Mouse (Mus musculus) G1E (cell line): ENCODE results near the gene Fubp1. TPM values are rescaled to one million over a fixed set of nuclear protein-coding genes. Genes with fewer than 3 reads are reported as not detected.
"Not testable (repeated sequence)": the region's sequence is repeated elsewhere in the genome, so short reads cannot be mapped to it uniquely, and the experiment has no call there.

ENCODE experiments used
- ATAC-seq: 2 replicates; pipeline ENCODE4 v1.8.0; 2016; ENCODE audit warnings: mild to moderate bottlenecking; ENCODE audit not compliant: insufficient number of reproducible peaks, poor library complexity, low FRiP score, severe bottlenecking; ENCODE audit errors: extremely low read depth
- DNase-seq: peaks from one replicate; pipeline ENCODE4 v3.0.0; 2012; ENCODE audit warnings: low spot score
- H3K27me3 ChIP-seq: 2 replicates; pipeline ENCODE4 v1.6.1; 2012; ENCODE audit warnings: mild to moderate bottlenecking, low read length, inconsistent platforms; ENCODE audit not compliant: insufficient read depth
- H3K36me3 ChIP-seq: replicated peaks from 2 replicates; pipeline ENCODE3; 2012; ENCODE audit warnings: mild to moderate bottlenecking, inconsistent platforms
- H3K4me1 ChIP-seq: 2 replicates; pipeline ENCODE4 v1.6.1; 2012; ENCODE audit warnings: low read depth, low read length, inconsistent platforms, mixed read lengths; ENCODE audit not compliant: insufficient read depth
- H3K4me3 ChIP-seq: 2 replicates; pipeline ENCODE4 v1.5.1; 2012; ENCODE audit warnings: low read depth, mild to moderate bottlenecking, inconsistent platforms, low read length, moderate library complexity, mixed read lengths
- H3K9me3 ChIP-seq: replicated peaks from 2 replicates; pipeline ENCODE4 v1.6.1; 2012; ENCODE audit warnings: inconsistent platforms
- CTCF ChIP-seq: IDR thresholded peaks from 2 replicates; pipeline ENCODE4 v1.5.1; 2012; ENCODE audit warnings: low read depth, low read length, inconsistent platforms, mixed read lengths
- GATA1 ChIP-seq: IDR thresholded peaks from 2 replicates; pipeline ENCODE4 v1.6.1; 2012; ENCODE audit warnings: borderline replicate concordance, low read length, inconsistent platforms, mixed read lengths
- GATA2 ChIP-seq: IDR thresholded peaks from 2 replicates; pipeline ENCODE4 v1.6.1; 2012; ENCODE audit warnings: low read depth, low read length, inconsistent platforms, borderline replicate concordance
- POLR2AphosphoS5 ChIP-seq: IDR thresholded peaks from 2 replicates; pipeline ENCODE4 v1.6.1; 2012; ENCODE audit warnings: low read depth, low read length, inconsistent platforms; ENCODE audit not compliant: insufficient replicate concordance
- TAL1 ChIP-seq: conservative IDR thresholded peaks from 2 replicates; pipeline ENCODE4 v1.6.1; 2012; ENCODE audit warnings: low read depth, low read length, inconsistent platforms, mixed read lengths
- polyA plus RNA-seq: library from polyadenylated mRNA; stranded (reverse); fragments of >175 nt; gene quantifications from 2 replicates; pipeline ENCODE4 v1.2.3, GENCODE M21; 2012
- total RNA-seq, 2 experiments: library from RNA; stranded (forward) in 1 of 2; stranded (reverse) in 1 of 2; fragments of 200-1000 nt in 1 of 2; fragments of >200 nt in 1 of 2; fragmentation: Nextera tagmentation in 1 of 2; gene quantifications; 2 replicates each; pipeline ENCODE4 v1.2.3; 2014 to 2017

Fubp1 gene
- total and polyA plus RNA-seq, 3 experiments: 310 to 577 (median 313) TPM

DNA sequence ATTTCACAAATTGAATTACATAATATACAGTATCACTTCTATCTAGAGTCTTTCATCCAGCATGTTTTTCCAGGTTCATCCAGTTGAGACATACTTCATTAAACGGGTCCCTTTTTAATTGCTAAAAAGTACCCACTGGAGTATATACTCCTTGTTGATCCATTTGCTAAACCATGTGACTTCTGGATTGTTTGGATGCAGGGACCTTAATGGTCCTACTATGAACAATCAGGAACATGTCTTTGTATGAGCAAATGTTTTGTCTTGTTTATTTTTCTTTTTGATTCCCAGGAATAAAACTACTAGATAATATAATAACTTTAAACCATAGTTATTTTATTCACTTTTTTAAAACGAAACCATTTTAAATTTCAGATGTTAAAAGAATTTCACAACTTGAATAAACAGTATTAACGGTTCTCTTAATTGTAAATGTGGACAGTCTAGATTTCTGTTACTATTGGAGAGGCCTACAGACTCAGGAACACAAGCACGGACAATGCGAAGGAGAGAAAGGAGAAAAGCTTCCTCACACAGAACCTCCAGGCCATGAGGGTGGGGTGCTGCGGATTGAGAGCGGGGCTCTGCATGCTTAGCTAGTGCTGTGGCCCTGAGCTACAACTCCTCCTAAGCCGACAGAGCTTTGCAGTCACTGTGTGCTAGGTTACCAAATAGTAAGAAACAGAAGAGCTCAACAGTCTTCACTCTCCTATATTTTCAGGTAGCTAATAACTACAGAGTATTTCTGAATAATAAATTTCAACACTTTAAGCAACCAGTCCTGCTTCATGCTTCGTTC is 19.3 kb upstream of the Fubp1 start:
- TF ChIP-seq GATA2 (no peak), TAL1 (no peak), POLR2AphosphoS5 (no peak), CTCF (no peak), GATA1 (no peak)

DNA sequence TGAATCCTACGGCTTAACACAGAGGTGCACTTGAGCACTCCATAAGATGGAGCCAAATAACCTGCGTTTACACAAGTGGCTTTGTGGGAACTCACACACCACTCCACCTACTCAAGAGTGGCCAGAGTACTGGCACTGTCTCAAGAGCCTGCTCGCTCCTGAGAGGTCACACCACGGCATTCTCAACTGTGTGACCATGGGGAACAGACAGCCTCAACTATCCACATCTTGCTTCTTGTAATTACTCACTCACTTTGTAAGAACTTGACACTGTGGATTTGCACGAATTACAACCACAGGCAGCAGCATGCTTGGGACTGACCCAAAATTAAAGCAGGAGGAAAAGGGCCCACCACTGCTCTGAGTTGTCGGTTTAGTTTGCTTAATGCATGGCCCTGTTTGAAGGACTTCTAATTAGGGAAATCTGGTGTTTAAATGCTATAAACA is 18.4 kb upstream of the Fubp1 start:
- Histone ChIP-seq H3K9me3 (no peaks in the 10 kb centered on the region), H3K4me3 (peak overlapping the region; percentile 64), H3K27me3 (no peaks in the 10 kb centered on the region), H3K36me3 (peaks cover 3% of the 10 kb centered on the region), H3K4me1 (peaks cover 5% of the 10 kb centered on the region)
- no peak for DNase-seq
- peak; percentile 25; the same call in 1 of the 2 replicates for ATAC-seq
- no peak for TF ChIP-seq CTCF
- TF ChIP-seq TAL1: no peak
- no peak for TF ChIP-seq POLR2AphosphoS5
- no peak for TF ChIP-seq GATA2

More for the DNA sequence above, 19.3 kb upstream of the Fubp1 start:
- no peaks in the 10 kb centered on the region for H3K9me3 ChIP-seq
- DNase-seq: no peak
- no peaks in the 10 kb centered on the region for H3K27me3 ChIP-seq
- no peak; the same call in 1 of the 2 replicates for ATAC-seq
- H3K36me3 ChIP-seq: peaks cover 11% of the 10 kb centered on the region
- H3K4me3 ChIP-seq: peak overlapping the region; percentile 66
- H3K4me1 ChIP-seq: peaks cover 5% of the 10 kb centered on the region

DNA sequence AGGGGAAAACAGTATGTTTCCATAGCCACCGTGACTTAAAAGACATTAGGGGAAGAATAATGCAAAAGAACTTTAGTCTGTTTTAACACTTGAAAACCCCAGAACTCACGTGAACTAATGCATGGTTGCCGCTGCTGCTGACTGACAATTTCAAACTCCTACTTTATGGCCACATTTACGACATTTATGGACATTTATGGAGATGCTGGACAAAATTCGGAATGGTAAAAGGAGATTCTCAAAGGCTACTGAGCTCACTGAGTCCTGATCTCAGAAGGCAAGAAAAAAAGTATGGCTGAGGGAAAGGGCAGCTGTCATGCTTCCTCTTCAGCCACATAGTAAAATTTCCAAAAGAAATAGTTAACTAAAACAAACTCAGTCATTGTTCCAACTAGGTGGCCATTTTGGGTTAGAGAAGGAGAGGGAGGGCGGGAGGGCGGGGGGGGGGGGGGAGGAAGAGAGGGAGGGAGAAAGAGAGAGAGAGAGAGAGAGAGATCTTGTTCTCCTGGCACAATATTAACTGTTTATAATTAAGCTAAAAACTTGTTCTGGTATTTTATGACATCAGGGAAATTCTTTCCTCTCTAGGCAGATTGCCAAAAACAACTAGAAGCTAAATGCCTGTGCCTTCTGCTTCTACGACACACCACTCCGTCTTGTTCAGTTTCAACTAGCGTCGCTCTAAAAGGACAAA is 17.8 kb upstream of the Fubp1 start:
- Histone ChIP-seq H3K36me3 (peaks cover 2% of the 10 kb centered on the region), H3K4me1 (peaks cover 8% of the 10 kb centered on the region), H3K9me3 (no peaks in the 10 kb centered on the region), H3K27me3 (no peaks in the 10 kb centered on the region), H3K4me3 (peak overlapping the region; percentile 64)
- TF ChIP-seq TAL1 (no peak), POLR2AphosphoS5 (no peak), GATA1 (no peak), CTCF (no peak), GATA2 (no peak)
- no peak for ATAC-seq
- DNase-seq: no peak

DNA sequence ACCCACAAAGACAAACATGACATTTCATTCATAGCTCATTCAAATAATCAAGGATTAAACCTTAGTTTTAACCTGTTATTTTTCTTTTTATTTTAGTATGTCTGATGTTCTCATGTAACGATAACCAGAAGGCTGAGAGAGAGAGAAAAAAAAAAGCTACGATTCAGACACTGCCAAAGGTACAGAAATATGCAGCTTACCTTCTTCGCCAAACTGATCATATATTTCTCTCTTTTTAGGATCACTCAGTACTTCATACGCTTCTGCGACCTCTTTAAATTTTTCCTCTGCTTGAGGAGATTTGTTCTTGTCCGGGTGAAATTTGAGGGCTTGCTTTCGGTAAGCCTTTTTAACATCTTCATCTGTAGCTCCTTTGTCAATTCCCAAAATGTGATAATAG is 17.0 kb upstream of the Fubp1 start:
- no peak for DNase-seq
- TF ChIP-seq POLR2AphosphoS5 (no peak), CTCF (no peak), GATA1 (no peak)
- peaks cover 10% of the 10 kb centered on the region for H3K4me1 ChIP-seq

DNA sequence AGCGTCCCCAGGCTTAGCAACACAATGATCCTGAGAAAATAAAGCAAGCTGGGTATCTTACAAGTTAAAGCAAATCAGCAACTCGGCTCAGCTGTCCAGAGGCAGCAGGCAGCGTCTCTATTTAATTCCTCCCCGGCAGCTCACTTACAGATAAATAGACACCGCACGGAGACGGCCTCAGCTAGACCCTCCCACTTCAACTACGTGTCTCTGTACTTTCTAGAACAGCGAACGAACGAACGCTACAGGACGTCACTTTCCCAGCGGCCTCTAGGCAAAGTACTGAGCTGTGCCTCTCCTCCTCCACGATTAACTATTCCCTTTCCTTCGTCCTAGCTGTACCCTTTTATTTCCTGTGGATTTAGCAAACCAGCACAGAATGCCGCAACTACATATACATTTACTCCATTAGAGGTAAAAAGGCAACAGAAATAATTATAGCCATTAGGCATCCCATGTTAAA is 16.6 kb upstream of the Fubp1 start:
- ATAC-seq (peak; percentile 91), DNase-seq (peak; percentile 47)
- Histone ChIP-seq H3K9me3 (no peaks in the 10 kb centered on the region), H3K4me3 (peak overlapping the region; percentile 60), H3K4me1 (peaks cover 10% of the 10 kb centered on the region), H3K27me3 (no peaks in the 10 kb centered on the region), H3K36me3 (peaks cover under 1% of the 10 kb centered on the region)
- TF ChIP-seq TAL1: no peak
- no peak for TF ChIP-seq POLR2AphosphoS5
- no peak for TF ChIP-seq GATA2
- no peak for TF ChIP-seq CTCF
- no peak for TF ChIP-seq GATA1

More for the DNA sequence above, 17.0 kb upstream of the Fubp1 start:
- no peaks in the 10 kb centered on the region for H3K27me3 ChIP-seq
- no peak for ATAC-seq
- H3K36me3 ChIP-seq: peaks cover 2% of the 10 kb centered on the region
- H3K9me3 ChIP-seq: no peaks in the 10 kb centered on the region
- peak overlapping the region; percentile 60 for H3K4me3 ChIP-seq

DNA sequence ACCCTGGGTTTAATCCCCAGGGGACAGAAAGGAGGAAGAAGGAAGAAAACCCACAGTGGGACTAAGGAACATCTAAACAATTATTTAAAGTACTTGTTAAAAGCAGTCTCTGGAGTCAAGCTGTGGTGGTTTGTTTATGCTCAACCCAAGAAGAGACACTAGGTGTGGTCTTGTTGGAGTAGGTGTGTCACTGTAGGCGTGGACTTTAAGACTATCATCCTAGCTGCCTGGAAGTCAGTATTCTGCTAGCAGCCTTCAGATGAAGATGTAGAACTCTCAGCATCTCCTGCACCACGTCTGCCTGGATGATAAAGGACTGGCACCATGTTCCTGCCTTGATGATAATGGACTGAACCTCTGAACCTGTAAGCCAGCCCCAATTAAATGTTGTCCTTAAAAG is 13.0 kb upstream of the Fubp1 start:
- H3K36me3 ChIP-seq, DNase-seq, H3K4me3 ChIP-seq, H3K4me1 ChIP-seq, ATAC-seq, H3K27me3 ChIP-seq, H3K9me3 ChIP-seq: not testable (repeated sequence)
